Mouse (Mus musculus): ENCODE data around the gene Relch.
A peak's percentile ranks its signal among the peaks of the same experiment; 100 is the strongest.

Relch gene

DNA sequence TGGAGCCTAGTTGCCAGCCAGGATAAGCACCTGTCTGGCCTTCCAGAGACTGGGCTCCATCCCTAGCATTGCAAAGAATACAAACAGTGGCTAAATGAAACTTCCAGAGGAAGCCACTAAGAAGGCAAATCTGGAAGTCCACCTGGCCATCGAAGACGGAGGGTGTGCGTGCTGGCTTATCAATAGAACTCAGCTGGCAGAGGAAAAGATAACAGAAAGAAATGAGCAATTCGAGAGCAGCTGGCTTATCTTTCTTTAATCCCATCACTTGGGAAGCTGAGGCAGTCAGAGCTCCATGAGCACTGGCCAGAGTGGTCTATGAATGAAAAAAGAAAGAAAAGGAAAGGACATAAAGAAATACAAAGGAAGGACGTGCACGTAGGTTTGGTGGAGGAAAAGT, 136.9 kb downstream of the Relch start:
- no peak for DNase-seq

DNA sequence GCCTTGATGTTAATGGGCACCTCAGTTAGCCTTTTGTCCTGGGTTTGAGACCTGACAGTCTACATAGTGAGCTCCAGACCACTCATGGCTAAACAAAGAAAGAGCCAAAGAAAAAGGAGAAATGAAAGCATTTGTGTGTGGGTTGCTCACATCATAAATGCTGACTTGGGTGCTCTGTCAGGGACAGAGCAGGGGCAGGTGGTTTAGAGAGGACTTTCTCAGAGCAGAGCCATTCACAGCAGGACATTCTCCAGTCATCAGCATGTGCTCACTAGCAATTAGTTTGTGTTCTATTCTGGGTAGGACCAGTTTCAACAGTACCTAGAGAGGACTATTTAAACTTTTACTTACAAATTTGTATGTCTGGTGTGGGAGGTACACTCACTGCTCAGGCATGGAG, 137.6 kb downstream of the Relch start:
- no peak for DNase-seq

DNA sequence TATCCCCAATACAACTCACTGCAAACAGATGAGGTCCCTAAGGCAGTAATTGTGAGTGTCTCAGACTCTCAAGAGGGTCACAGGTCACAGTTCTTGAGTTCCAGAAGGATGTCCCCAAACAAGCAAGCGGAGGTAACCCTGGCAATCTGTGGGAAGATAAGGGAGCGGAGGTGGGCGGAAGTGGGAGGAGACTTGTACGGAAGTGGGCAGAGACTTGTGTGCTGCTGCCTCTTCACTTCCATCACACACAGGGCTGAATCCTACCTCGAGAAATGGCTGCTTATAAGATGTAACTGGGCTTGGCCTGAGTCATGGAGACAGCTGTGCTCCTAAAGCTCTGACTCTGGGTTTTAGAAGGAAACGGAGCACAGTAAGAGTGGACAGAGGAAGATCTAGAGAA, 139.3 kb downstream of the Relch start:
- DNase-seq, result peak in 1 of 2 experiments; percentile 10

DNA sequence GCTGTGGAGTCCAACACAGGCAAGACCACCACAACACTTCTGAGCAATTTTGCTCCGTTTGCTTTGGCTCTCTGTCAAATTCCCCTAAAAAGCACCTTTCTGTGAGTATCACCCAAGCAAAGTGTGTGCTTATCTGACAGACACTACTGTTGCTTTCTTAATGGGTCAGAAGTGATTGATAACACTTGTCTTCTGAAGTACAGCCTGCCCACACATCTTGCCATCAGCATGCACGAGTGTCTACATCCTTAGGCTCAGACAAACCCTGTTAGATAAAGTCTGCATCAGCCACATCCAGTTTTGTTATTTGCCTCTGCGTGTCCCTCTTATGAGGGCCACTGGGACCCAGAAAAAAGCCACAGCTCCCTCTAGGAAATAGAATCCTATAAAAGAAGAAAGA, 140.6 kb downstream of the Relch start:
- DNase-seq, result no peak
